In the genomic region with DNA sequence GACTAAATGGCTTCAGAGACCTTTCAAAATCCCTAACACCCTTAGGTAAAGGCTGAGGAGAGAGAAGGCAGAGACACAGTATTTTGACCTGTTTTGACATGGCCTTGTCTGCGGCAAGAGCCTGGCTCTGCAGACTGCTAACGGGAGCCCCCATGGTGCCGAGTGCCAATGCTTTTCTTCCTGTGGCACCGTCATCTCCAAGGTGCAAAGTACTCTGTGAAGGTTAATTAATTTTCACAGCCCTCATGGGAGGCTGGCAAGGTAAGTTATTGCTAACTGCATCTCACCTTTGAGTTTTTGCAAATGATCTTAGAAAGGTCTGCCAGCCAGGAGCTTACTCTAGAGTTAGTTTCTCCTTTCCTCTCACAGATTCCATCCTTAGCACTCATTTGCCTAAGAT, we compare ENCODE assay signal across 16 mouse cellular contexts.
"Had no signal": no experiment of that assay in that cellular context is flagged by ENCODE, and none has a peak within 500 bp of the region (broad histone marks: within the 10 kb centered on the region; RNA-seq: fewer than 3 reads in every experiment).

No protein-coding gene starts in this region.

- ATAC-seq: lung, postnatal 0 days; midbrain, embryonic 13.5 days; midbrain, embryonic 15.5 days had no signal

- H3K4me2 ChIP-seq: lung, embryonic 15.5 days; midbrain, embryonic 11.5 days; midbrain, embryonic 13.5 days; midbrain, embryonic 15.5 days; neural tube, embryonic 12.5 days had no signal

- H3K9me3 ChIP-seq: lung, embryonic 15.5 days; midbrain, embryonic 13.5 days; midbrain, embryonic 15.5 days; neural tube, embryonic 12.5 days had no signal

- H3K9ac ChIP-seq: lung, embryonic 15.5 days; midbrain, embryonic 13.5 days; midbrain, embryonic 15.5 days; neural tube, embryonic 12.5 days had no signal

- H3K36me3 ChIP-seq: lung, embryonic 15.5 days; midbrain, embryonic 13.5 days; midbrain, embryonic 15.5 days; neural tube, embryonic 12.5 days had no signal

- H3K27me3 ChIP-seq: lung, embryonic 15.5 days; midbrain, embryonic 13.5 days; midbrain, embryonic 15.5 days; neural tube, embryonic 12.5 days had no signal

- H3K27ac ChIP-seq: macrophage; midbrain, embryonic 13.5 days; midbrain, embryonic 15.5 days; neural tube, embryonic 12.5 days had no signal

- H3K4me3 ChIP-seq: lung, embryonic 15.5 days; megakaryocyte, embryonic 14.5 days; midbrain, embryonic 13.5 days; midbrain, embryonic 15.5 days; neural tube, embryonic 12.5 days had no signal

- DNase-seq: lung, adult 2 months; lung, postnatal 14 days; right cerebral cortex, postnatal 25 days; right cerebral cortex, postnatal 4 days; spleen, adult 18-20 months; thymus, adult 18-20 months; thymus, postnatal 14 days; thymus, postnatal 36 days had no signal
